Mouse (Mus musculus): ENCODE results near the gene Mrs2. TPM values are rescaled to one million over a fixed set of nuclear protein-coding genes. Genes with fewer than 3 reads are reported as not detected.

Mrs2 gene
- total RNA-seq, 1 experiment: 18.3 TPM

DNA sequence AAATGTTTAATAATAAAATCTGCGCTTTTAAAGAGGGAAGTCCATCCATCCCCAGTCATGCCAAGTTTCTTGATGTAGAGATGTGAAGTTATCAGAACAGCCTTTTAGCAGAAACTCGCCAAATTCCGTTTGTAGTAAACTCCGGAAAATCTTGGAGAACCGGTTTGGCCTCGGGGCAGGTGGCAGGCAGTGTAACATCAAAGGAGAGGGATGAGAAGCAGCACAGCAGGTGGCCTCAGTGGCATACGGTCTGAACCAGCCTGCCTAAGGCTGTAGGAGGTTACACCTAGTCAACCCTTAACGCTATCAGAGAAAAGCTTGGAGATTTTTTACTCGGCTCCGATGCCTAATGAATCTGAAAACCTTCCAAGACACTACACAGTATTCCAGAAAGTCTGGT lies 64.7 kb downstream of the Mrs2 start:
- DNase-seq (ENCODE audit: low read depth, low spot score): peak; percentile 76

DNA sequence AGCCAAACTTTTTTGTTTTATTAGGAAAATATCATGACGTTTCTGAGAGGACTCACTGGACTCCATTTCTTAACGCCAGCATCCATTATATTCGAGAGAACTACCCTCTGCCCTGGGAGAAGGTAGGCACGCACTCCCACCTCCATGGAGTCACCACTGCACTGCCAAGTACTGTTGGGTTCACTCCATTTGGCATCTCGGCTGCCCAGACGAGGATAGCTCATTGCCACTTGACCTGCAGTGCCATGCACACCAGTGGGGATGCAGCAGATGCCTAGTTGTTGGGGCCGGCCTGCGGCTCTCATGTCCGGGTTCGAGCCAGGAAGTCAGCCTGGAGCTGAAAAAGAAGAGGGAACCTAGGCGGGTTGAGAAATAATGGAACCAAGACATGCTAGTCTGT lies 65.1 kb downstream of the Mrs2 start:
- peaks cover 0 to 5% of the 10 kb centered on the region in 2 experiments; a peak in 1 of 4 replicates for H3K4me1 ChIP-seq (ENCODE audit: control insufficient read depth in 2 of 2, insufficient read depth in 2 of 2, low read length in 2 of 2, poor library complexity in 1 of 2)
- no peak overlapping the region for H3K9ac ChIP-seq (ENCODE audit: insufficient read depth, low read depth, low read length, poor library complexity, severe bottlenecking)
- H3K27ac ChIP-seq (ENCODE audit: insufficient read depth, low read depth, low read length, poor library complexity, severe bottlenecking): no peak overlapping the region
- H3K9me3 ChIP-seq (ENCODE audit: control insufficient read depth, insufficient read depth, low read depth, low read length): no peaks in the 10 kb centered on the region
- in situ Hi-C loops (cut with MboI; ENCODE audit: low sequenced_read_pairs in 2 of 2, unreplicated experiment in 2 of 2): no loop called here
- no peak for DNase-seq (ENCODE audit: low read depth, low spot score)
- H3K4me3 ChIP-seq (ENCODE audit: insufficient read depth in 1 of 2, low read depth in 1 of 2, low read length in 2 of 2, poor library complexity in 1 of 2, severe bottlenecking in 1 of 2): no peak overlapping the region
- no peaks in the 10 kb centered on the region for H3K36me3 ChIP-seq (ENCODE audit: control insufficient read depth, insufficient read depth, low read length, poor library complexity, severe bottlenecking)
- no peak for TF ChIP-seq MAFK (IDR thresholded peaks at IDR 0.05; ENCODE audit: insufficient read depth, low read depth, low read length)
- no peak for TF ChIP-seq CHD2 (IDR thresholded peaks at IDR 0.05; ENCODE audit: low read depth, low read length)
- no peak for TF ChIP-seq ZC3H11A (IDR thresholded peaks at IDR 0.05; ENCODE audit: borderline replicate concordance, low read depth, low read length)
- TF ChIP-seq ZNF384 (IDR thresholded peaks at IDR 0.05; ENCODE audit: low read depth, low read length): no peak
- TF ChIP-seq HCFC1 (IDR thresholded peaks at IDR 0.05; ENCODE audit: borderline replicate concordance, insufficient read depth, low read length): no peak

More for the DNA sequence above, 64.7 kb downstream of the Mrs2 start:
- no peak overlapping the region for H3K9ac ChIP-seq (ENCODE audit: insufficient read depth, low read depth, low read length, poor library complexity, severe bottlenecking)
- H3K4me3 ChIP-seq (ENCODE audit: insufficient read depth in 1 of 2, low read depth in 1 of 2, low read length in 2 of 2, poor library complexity in 1 of 2, severe bottlenecking in 1 of 2): no peak overlapping the region
- no peaks in the 10 kb centered on the region for H3K36me3 ChIP-seq (ENCODE audit: control insufficient read depth, insufficient read depth, low read length, poor library complexity, severe bottlenecking)
- no peaks in the 10 kb centered on the region for H3K9me3 ChIP-seq (ENCODE audit: control insufficient read depth, insufficient read depth, low read depth, low read length)
- TF ChIP-seq HCFC1 (IDR thresholded peaks at IDR 0.05; ENCODE audit: borderline replicate concordance, insufficient read depth, low read length) (no peak), MAFK (IDR thresholded peaks at IDR 0.05; ENCODE audit: insufficient read depth, low read depth, low read length) (no peak), CHD2 (IDR thresholded peaks at IDR 0.05; ENCODE audit: low read depth, low read length) (no peak), ZNF384 (IDR thresholded peaks at IDR 0.05; ENCODE audit: low read depth, low read length) (no peak)
- in situ Hi-C loops (cut with MboI; ENCODE audit: low sequenced_read_pairs in 2 of 2, unreplicated experiment in 2 of 2): no loop called here
- H3K27ac ChIP-seq (ENCODE audit: insufficient read depth, low read depth, low read length, poor library complexity, severe bottlenecking): no peak overlapping the region
- peaks cover 0 to 5% of the 10 kb centered on the region in 2 experiments; a peak in 1 of 4 replicates for H3K4me1 ChIP-seq (ENCODE audit: control insufficient read depth in 2 of 2, insufficient read depth in 2 of 2, low read length in 2 of 2, poor library complexity in 1 of 2)

DNA sequence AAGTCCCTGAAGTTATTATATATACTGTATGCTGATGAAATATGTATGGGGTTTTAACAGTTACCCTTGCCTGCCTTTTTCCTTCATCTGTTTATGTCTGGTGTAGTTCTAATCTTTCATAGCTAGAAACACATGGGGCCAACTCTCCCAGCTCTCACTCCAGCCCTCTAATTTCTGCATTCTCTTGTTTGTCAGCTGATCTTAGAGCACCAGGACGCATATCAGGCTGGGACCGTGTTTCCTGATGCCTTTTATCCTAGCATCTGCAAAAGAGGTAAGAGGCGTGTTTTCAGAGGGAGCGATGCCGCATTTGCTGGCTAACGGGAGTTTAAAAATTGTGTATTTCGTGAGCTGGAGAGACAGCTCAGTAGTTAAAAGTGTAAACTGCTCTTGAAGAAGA lies 67.5 kb downstream of the Mrs2 start:
- H3K27ac ChIP-seq (ENCODE audit: insufficient read depth, low read depth, low read length, poor library complexity, severe bottlenecking): no peak overlapping the region
- H3K9ac ChIP-seq (ENCODE audit: insufficient read depth, low read depth, low read length, poor library complexity, severe bottlenecking): no peak overlapping the region
- no peak for DNase-seq (ENCODE audit: low read depth, low spot score)
- H3K9me3 ChIP-seq (ENCODE audit: control insufficient read depth, insufficient read depth, low read depth, low read length): no peaks in the 10 kb centered on the region
- in situ Hi-C loops (cut with MboI; ENCODE audit: low sequenced_read_pairs in 2 of 2, unreplicated experiment in 2 of 2): no loop called here
- no peak for TF ChIP-seq CHD2 (IDR thresholded peaks at IDR 0.05; ENCODE audit: low read depth, low read length)
- no peak for TF ChIP-seq ZNF384 (IDR thresholded peaks at IDR 0.05; ENCODE audit: low read depth, low read length)
- no peak for TF ChIP-seq ZC3H11A (IDR thresholded peaks at IDR 0.05; ENCODE audit: borderline replicate concordance, low read depth, low read length)
- TF ChIP-seq HCFC1 (IDR thresholded peaks at IDR 0.05; ENCODE audit: borderline replicate concordance, insufficient read depth, low read length): no peak
- no peak overlapping the region for H3K4me3 ChIP-seq (ENCODE audit: insufficient read depth in 1 of 2, low read depth in 1 of 2, low read length in 2 of 2, poor library complexity in 1 of 2, severe bottlenecking in 1 of 2)
- no peaks in the 10 kb centered on the region for H3K36me3 ChIP-seq (ENCODE audit: control insufficient read depth, insufficient read depth, low read length, poor library complexity, severe bottlenecking)
- peaks cover 0 to 6% of the 10 kb centered on the region in 2 experiments; a peak in 1 of 4 replicates for H3K4me1 ChIP-seq (ENCODE audit: control insufficient read depth in 2 of 2, insufficient read depth in 2 of 2, low read length in 2 of 2, poor library complexity in 1 of 2)

DNA sequence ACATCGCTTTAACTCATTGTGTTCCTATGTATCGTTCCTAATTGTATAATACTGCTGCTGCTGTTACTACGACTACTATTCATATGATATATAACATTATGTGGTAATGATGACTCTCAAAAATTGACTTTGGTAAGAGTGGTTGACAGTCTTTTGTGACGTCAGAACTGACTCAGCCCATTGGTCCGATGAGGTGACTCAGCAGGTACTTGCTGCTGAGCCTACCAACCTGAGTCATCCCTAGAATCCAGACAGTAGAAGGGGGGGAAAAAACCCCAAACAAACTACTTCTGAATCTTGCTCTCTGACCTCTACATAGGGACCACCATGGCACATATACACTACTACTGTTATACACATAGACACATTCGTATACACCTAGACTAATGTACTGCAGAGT lies 71.3 kb downstream of the Mrs2 start:
- in situ Hi-C loops (cut with MboI; ENCODE audit: low sequenced_read_pairs in 2 of 2, unreplicated experiment in 2 of 2): no loop called here
- Histone ChIP-seq H3K4me1 (ENCODE audit: control insufficient read depth in 2 of 2, insufficient read depth in 2 of 2, low read length in 2 of 2, poor library complexity in 1 of 2) (peaks cover 0 to 1% of the 10 kb centered on the region in 2 experiments; a peak in 1 of 4 replicates), H3K36me3 (ENCODE audit: control insufficient read depth, insufficient read depth, low read length, poor library complexity, severe bottlenecking) (no peaks in the 10 kb centered on the region), H3K27ac (ENCODE audit: insufficient read depth, low read depth, low read length, poor library complexity, severe bottlenecking) (no peak overlapping the region), H3K9me3 (ENCODE audit: control insufficient read depth, insufficient read depth, low read depth, low read length) (no peaks in the 10 kb centered on the region), H3K9ac (ENCODE audit: insufficient read depth, low read depth, low read length, poor library complexity, severe bottlenecking) (no peak overlapping the region), H3K4me3 (ENCODE audit: insufficient read depth in 1 of 2, low read depth in 1 of 2, low read length in 2 of 2, poor library complexity in 1 of 2, severe bottlenecking in 1 of 2) (no peak overlapping the region)
- TF ChIP-seq ZC3H11A (IDR thresholded peaks at IDR 0.05; ENCODE audit: borderline replicate concordance, low read depth, low read length) (no peak), MAFK (IDR thresholded peaks at IDR 0.05; ENCODE audit: insufficient read depth, low read depth, low read length) (peak; percentile 19; the same call in 1 of the 2 replicates)
- DNase-seq (ENCODE audit: low read depth, low spot score): no peak

DNA sequence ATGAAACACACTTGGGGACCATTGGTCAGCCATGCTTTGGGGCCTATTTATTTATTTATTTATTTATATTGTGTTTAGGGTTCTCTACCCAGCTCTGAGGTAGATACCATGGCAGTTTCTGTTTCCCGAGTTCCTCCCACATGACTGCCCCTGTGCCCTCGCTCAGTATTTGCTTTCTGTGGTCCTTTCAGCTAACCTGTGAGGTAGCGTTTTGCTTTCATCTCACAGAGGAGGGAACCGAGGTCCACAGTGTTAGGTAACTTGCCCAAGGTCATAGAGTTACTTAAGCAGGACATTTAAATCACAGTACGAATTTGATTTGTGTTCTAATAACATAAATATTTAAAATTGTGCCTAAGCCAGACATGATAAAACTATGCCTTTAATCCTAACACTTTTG lies 73.0 kb downstream of the Mrs2 start:
- Histone ChIP-seq H3K36me3 (ENCODE audit: control insufficient read depth, insufficient read depth, low read length, poor library complexity, severe bottlenecking) (no peaks in the 10 kb centered on the region), H3K4me1 (ENCODE audit: control insufficient read depth in 2 of 2, insufficient read depth in 2 of 2, low read length in 2 of 2, poor library complexity in 1 of 2) (peaks cover 0 to 1% of the 10 kb centered on the region in 2 experiments; a peak in 1 of 4 replicates), H3K9me3 (ENCODE audit: control insufficient read depth, insufficient read depth, low read depth, low read length) (no peaks in the 10 kb centered on the region), H3K27ac (ENCODE audit: insufficient read depth, low read depth, low read length, poor library complexity, severe bottlenecking) (no peak overlapping the region), H3K9ac (ENCODE audit: insufficient read depth, low read depth, low read length, poor library complexity, severe bottlenecking) (no peak overlapping the region), H3K4me3 (ENCODE audit: insufficient read depth in 1 of 2, low read depth in 1 of 2, low read length in 2 of 2, poor library complexity in 1 of 2, severe bottlenecking in 1 of 2) (no peak overlapping the region)
- DNase-seq (ENCODE audit: low read depth, low spot score): no peak
- in situ Hi-C loops (cut with MboI; ENCODE audit: low sequenced_read_pairs in 2 of 2, unreplicated experiment in 2 of 2): no loop called here
- no peak for TF ChIP-seq ZC3H11A (IDR thresholded peaks at IDR 0.05; ENCODE audit: borderline replicate concordance, low read depth, low read length)
- no peak for TF ChIP-seq HCFC1 (IDR thresholded peaks at IDR 0.05; ENCODE audit: borderline replicate concordance, insufficient read depth, low read length)
- no peak for TF ChIP-seq CHD2 (IDR thresholded peaks at IDR 0.05; ENCODE audit: low read depth, low read length)
- no peak for TF ChIP-seq MAFK (IDR thresholded peaks at IDR 0.05; ENCODE audit: insufficient read depth, low read depth, low read length)
- TF ChIP-seq ZNF384 (IDR thresholded peaks at IDR 0.05; ENCODE audit: low read depth, low read length): no peak
